Mouse (Mus musculus): ENCODE measurements around the gene Pld1.
A peak's percentile ranks its signal among the peaks of the same experiment; 100 is the strongest.

Gene Pld1

GRCm38 (mm10) chr3:28047599-28047998, 109.1 kb downstream of the Pld1 start:
- no peak for DNase-seq (ENCODE audit: low spot score in 2 of 2)

GRCm38 (mm10) chr3:28049526-28049925, 111.0 kb downstream of the Pld1 start:
- DNase-seq (ENCODE audit: low spot score in 2 of 2), result no peak

- no peak for DNase-seq (ENCODE audit: low spot score in 2 of 2)
These were observed 114.6 kb downstream of the Pld1 start for GRCm38 (mm10) chr3:28053076-28053475.

- DNase-seq (ENCODE audit: low spot score in 2 of 2), result no peak
These were observed 122.2 kb downstream of the Pld1 start for GRCm38 (mm10) chr3:28060713-28061112.

GRCm38 (mm10) chr3:28061155-28061554, 122.7 kb downstream of the Pld1 start:
- no peak for DNase-seq (ENCODE audit: low spot score in 2 of 2)

GRCm38 (mm10) chr3:28079211-28079610, 140.7 kb downstream of the Pld1 start:
- DNase-seq (ENCODE audit: low spot score in 2 of 2), result no peak

GRCm38 (mm10) chr3:28080116-28080515, 141.6 kb downstream of the Pld1 start:
- no peak for DNase-seq (ENCODE audit: low spot score in 2 of 2)

GRCm38 (mm10) chr3:28081012-28081411, 142.5 kb downstream of the Pld1 start:
- no peak for DNase-seq (ENCODE audit: low spot score in 2 of 2)

- DNase-seq (ENCODE audit: low spot score in 2 of 2), result no peak
These were observed 144.7 kb downstream of the Pld1 start for GRCm38 (mm10) chr3:28083218-28083617.

- DNase-seq (ENCODE audit: low spot score in 2 of 2), result no peak
These were observed 145.8 kb downstream of the Pld1 start for GRCm38 (mm10) chr3:28084281-28084680.

GRCm38 (mm10) chr3:28091296-28091695, 152.8 kb downstream of the Pld1 start:
- no peak for DNase-seq (ENCODE audit: low spot score in 2 of 2)

GRCm38 (mm10) chr3:28091741-28092140, 153.2 kb downstream of the Pld1 start:
- DNase-seq (ENCODE audit: low spot score in 2 of 2), result no peak

GRCm38 (mm10) chr3:28093684-28094302, 155.3 kb downstream of the Pld1 start:
- no peak for DNase-seq (ENCODE audit: low spot score in 2 of 2)

GRCm38 (mm10) chr3:28095451-28095850, 157.0 kb downstream of the Pld1 start:
- no peak for DNase-seq (ENCODE audit: low spot score in 2 of 2)

GRCm38 (mm10) chr3:28099175-28099574, 160.7 kb downstream of the Pld1 start:
- DNase-seq (ENCODE audit: low spot score in 2 of 2), result no peak

GRCm38 (mm10) chr3:28104992-28105391, 166.5 kb downstream of the Pld1 start:
- no peak for DNase-seq (ENCODE audit: low spot score in 2 of 2)

- no peak for DNase-seq (ENCODE audit: low spot score in 2 of 2)
These were observed 169.0 kb downstream of the Pld1 start for GRCm38 (mm10) chr3:28107446-28108004.

- DNase-seq (ENCODE audit: low spot score in 2 of 2), result peak in 1 of 2 experiments; percentile 3
These were observed 173.0 kb downstream of the Pld1 start for GRCm38 (mm10) chr3:28111516-28111915.

GRCm38 (mm10) chr3:28113881-28114280, 175.4 kb downstream of the Pld1 start:
- no peak for DNase-seq (ENCODE audit: low spot score in 2 of 2)

- no peak for DNase-seq (ENCODE audit: low spot score in 2 of 2)
These were observed 203.2 kb downstream of the Pld1 start for GRCm38 (mm10) chr3:28141716-28142115.

GRCm38 (mm10) chr3:28142121-28142520, 203.6 kb downstream of the Pld1 start:
- no peak for DNase-seq (ENCODE audit: low spot score in 2 of 2)

GRCm38 (mm10) chr3:28144676-28145075, 206.2 kb downstream of the Pld1 start:
- DNase-seq (ENCODE audit: low spot score in 2 of 2), result no peak

GRCm38 (mm10) chr3:28145461-28145860, 207.0 kb downstream of the Pld1 start:
- no peak for DNase-seq (ENCODE audit: low spot score in 2 of 2)

Measured in spleen, postnatal 36 days (tissue).